Mouse (Mus musculus) cortical plate, adult 2 months (tissue): ENCODE data around the gene Celf2. TPM values are rescaled to one million over a fixed set of nuclear protein-coding genes. Genes with fewer than 3 reads are reported as not detected.

Source experiments
- H3K27ac ChIP-seq: fragments of 200-500 bp; 2 replicates; pipeline ENCODE4 v1.5.1; 2012; ENCODE audit warnings: low read length, control low read depth, inconsistent platforms; ENCODE audit not compliant: insufficient read depth
- H3K4me1 ChIP-seq: fragments of 200-500 bp; 2 replicates; pipeline ENCODE4 v1.6.1; 2011; ENCODE audit warnings: low read length; ENCODE audit not compliant: control insufficient read depth, insufficient read depth
- H3K4me3 ChIP-seq: fragments of 200-500 bp; 2 replicates; pipeline ENCODE4 v1.5.1; 2011; ENCODE audit warnings: mild to moderate bottlenecking, low read length, control low read depth; ENCODE audit not compliant: insufficient read depth
- CTCF ChIP-seq: fragments of 200-500 bp; IDR thresholded peaks from 2 replicates; pipeline ENCODE4 v1.5.1; 2011; ENCODE audit warnings: mild to moderate bottlenecking, control low read depth, low read length; ENCODE audit not compliant: insufficient read depth; ENCODE audit errors: extremely low read depth
- POLR2A ChIP-seq: fragments of 200-500 bp; IDR thresholded peaks from 2 replicates; pipeline ENCODE4 v1.6.1; 2011; ENCODE audit warnings: mild to moderate bottlenecking, low read length, control low read depth; ENCODE audit not compliant: insufficient read depth; ENCODE audit errors: extremely low read depth
- polyA plus RNA-seq: library from polyadenylated mRNA; depleted of rRNA; stranded (reverse); fragments of >200 nt; gene quantifications from 2 replicates; pipeline ENCODE4 v1.2.3, GENCODE M21; 2012

Celf2 gene
- polyA plus RNA-seq, 1 experiment = 181 TPM

- H3K4me3 ChIP-seq = no peak overlapping the region
- TF ChIP-seq POLR2A (no peak), CTCF (no peak)
- H3K27ac ChIP-seq = no peak overlapping the region
- H3K4me1 ChIP-seq = peaks cover 2% of the 10 kb centered on the region
These were observed 254.0 kb downstream of the Celf2 start for GRCm38 (mm10) chr2:7255386-7255785.

- H3K27ac ChIP-seq = 0 out of 2 replicates have a peak overlapping the region, but pooled peaks have one; percentile 13
- H3K4me3 ChIP-seq = no peak overlapping the region
- H3K4me1 ChIP-seq = no peaks in the 10 kb centered on the region; the same call in none of the 2 replicates
- TF ChIP-seq CTCF (no peak), POLR2A (no peak)
These were observed 259.0 kb downstream of the Celf2 start for GRCm38 (mm10) chr2:7250314-7250713.

DNA sequence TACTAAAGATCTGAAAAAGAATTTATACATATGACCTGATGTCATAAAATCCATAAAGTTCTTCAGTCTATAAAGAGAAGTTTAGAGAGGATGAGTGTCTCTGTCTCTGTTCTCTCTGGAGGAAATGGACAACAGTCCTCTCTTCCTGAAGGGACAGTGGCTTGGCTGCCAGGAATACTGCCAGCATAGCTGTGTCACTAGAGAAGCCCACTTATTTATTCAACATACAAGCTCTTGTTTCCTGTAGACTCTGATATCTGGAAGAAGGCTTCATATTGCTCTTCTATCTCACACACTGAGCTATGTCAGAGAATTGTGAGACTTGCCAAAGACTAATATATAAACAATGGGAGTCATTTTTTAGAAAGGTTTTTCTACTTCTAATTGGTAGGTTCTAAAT, 260.4 kb downstream of the Celf2 start:
- TF ChIP-seq CTCF = no peak
- no peak for TF ChIP-seq POLR2A
- Histone ChIP-seq H3K27ac (no peak overlapping the region), H3K4me3 (no peak overlapping the region), H3K4me1 (no peaks in the 10 kb centered on the region; the same call in none of the 2 replicates)

- Histone ChIP-seq H3K27ac (no peak overlapping the region; the same call in 1 of the 2 replicates), H3K4me3 (no peak overlapping the region), H3K4me1 (peaks cover 9% of the 10 kb centered on the region; the same call in 1 of the 2 replicates)
- TF ChIP-seq CTCF (no peak), POLR2A (no peak)
These were observed 263.2 kb downstream of the Celf2 start for GRCm38 (mm10) chr2:7245958-7246774.

DNA sequence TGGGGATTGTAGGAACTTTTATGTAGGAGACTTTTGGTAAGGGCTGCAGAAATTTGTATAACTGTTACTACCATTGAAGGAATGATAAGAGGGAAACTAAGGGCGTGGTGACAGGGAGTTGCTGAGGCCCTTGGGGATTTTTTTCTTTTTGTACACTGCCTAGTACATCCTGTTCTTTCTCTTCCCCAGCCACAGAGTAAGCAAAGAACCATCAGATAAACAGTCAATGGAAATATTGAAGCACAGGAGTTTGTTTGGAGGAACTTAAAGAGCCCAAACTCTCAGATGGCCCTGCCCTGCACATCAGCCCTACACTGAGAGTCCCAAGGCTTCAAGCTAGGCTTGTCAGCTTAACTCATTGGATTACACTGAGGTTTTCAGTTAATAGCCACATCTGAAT, 267.2 kb downstream of the Celf2 start:
- Histone ChIP-seq H3K4me3 (no peak overlapping the region), H3K4me1 (peaks cover 10% of the 10 kb centered on the region; the same call in 1 of the 2 replicates), H3K27ac (peak overlapping the region; percentile 92)
- TF ChIP-seq POLR2A (no peak), CTCF (no peak)

- TF ChIP-seq POLR2A = no peak
- no peak for TF ChIP-seq CTCF
- Histone ChIP-seq H3K4me3 (no peak overlapping the region), H3K27ac (peak overlapping the region; percentile 92), H3K4me1 (peaks cover 10% of the 10 kb centered on the region; the same call in 1 of the 2 replicates)
These were observed 267.8 kb downstream of the Celf2 start for GRCm38 (mm10) chr2:7241523-7241941.

- H3K4me1 ChIP-seq = peaks cover 15% of the 10 kb centered on the region; the same call in 1 of the 2 replicates
- H3K4me3 ChIP-seq = no peak overlapping the region
- no peak for TF ChIP-seq POLR2A
- TF ChIP-seq CTCF = no peak
- peak overlapping the region; percentile 51; the same call in 1 of the 2 replicates for H3K27ac ChIP-seq
These were observed 272.1 kb downstream of the Celf2 start for GRCm38 (mm10) chr2:7237283-7237682.

DNA sequence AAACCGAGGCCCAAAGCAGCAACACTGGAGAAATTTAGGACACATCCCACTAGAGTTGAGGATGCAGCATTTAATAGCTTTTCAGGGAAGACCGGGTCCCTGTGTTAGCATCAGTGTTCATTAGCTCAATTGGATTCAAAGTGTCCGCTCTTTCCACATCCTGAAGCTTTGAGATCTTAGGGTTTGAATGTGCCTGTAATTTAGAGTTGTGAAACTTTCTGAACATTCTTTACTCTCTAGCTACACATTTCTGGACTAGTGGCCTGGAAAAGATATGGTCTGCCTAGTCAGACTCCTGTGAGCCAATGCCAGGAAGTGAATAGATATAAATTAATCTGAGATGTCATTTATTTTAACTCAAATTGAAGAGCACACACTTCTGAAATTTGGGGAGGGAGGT, 272.9 kb downstream of the Celf2 start:
- TF ChIP-seq CTCF (no peak), POLR2A (no peak)
- peaks cover 12% of the 10 kb centered on the region; the same call in 1 of the 2 replicates for H3K4me1 ChIP-seq
- H3K27ac ChIP-seq = peak overlapping the region; percentile 84

DNA sequence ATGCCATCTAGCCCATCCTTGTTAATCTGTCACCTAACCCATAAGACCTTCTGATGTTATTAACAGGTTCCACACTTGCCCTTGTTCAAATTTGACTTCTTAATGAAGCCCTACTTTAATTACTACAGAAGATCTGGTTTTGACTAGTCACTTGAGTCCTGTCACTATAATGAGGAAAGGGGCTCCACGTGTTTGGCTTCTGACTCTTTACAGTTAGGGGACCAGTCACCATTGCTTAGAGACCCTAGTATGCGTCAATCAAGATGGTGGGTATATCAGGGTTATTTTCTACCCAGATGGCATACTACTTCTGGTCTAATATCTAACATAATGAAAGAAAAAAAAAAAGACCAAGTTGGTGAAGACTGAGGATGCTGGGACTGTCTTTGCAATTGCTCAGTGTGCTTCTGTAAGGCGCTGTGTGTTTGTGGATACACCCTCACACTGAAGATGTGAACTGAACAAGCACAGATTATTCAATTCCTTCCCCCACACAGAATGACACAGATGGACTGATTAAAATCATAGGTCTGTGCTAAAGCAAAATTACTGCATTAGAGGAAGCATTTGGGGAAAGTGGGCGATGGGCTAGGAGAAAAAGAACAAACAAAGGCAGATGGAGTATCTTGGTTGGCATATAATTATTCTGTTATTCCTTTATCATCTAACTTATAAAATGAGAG, 274.2 kb downstream of the Celf2 start:
- H3K4me1 ChIP-seq = peaks cover 9% of the 10 kb centered on the region; the same call in 1 of the 2 replicates
- TF ChIP-seq POLR2A (no peak), CTCF (no peak)
- no peak overlapping the region for H3K4me3 ChIP-seq
- H3K27ac ChIP-seq = peak overlapping the region; percentile 71; the same call in 1 of the 2 replicates

More for the DNA sequence above, 272.9 kb downstream of the Celf2 start:
- H3K4me3 ChIP-seq = no peak overlapping the region

DNA sequence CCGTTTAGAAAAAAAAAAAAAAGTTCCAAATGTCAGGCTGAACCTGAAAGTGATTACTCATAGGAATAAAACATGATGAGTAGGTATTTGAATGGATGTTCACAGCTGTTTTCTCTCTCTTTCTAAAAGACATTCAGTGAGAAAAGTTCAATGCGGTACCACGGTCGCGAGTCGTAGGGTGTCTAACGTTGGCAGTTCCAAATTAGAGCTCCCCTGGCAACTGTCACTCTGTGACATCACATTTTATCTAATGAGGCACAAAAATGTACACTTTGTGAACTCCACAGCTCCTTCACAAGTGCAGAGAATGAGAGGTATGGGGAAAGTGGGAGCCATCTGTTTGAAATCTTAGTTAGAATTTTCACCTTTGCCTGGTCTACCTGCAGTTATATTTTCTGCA, 274.8 kb downstream of the Celf2 start:
- TF ChIP-seq CTCF (no peak), POLR2A (no peak)

More for the DNA sequence above, 274.8 kb downstream of the Celf2 start:
- Histone ChIP-seq H3K4me1 (peaks cover 9% of the 10 kb centered on the region; the same call in 1 of the 2 replicates), H3K27ac (no peak overlapping the region), H3K4me3 (no peak overlapping the region)
